Mouse (Mus musculus) layer of hippocampus, adult 18-20 months (tissue): ENCODE measurements at regions not wholly inside any gene's neighbourhood (a gene's known extent, or its start where the extent isn't known, plus 50 kb on each side); places are given as distances from the start of the nearest gene placed in this dataset.

ENCODE experiments used
- DNase-seq, 2 experiments: peaks; one replicate each; pipeline ENCODE4 v3.0.0; 2022; ENCODE audit warnings: low spot score in 2 of 2

- DNase-seq, result peak in 1 of 2 experiments; percentile 5
Measured at GRCm38 (mm10) chr12:58743800-58744199, 268.0 kb downstream of the Sec23a start.

GRCm38 (mm10) chr12:58728094-58728493 lies 283.7 kb downstream of the Sec23a start:
- DNase-seq, result no peak

GRCm38 (mm10) chr12:58727547-58727946 lies 284.3 kb downstream of the Sec23a start:
- DNase-seq, result no peak

GRCm38 (mm10) chr12:58717908-58718307 lies 293.9 kb downstream of the Sec23a start:
- DNase-seq, result no peak

- DNase-seq, result no peak
Measured at GRCm38 (mm10) chr12:58714207-58714606, 297.6 kb downstream of the Sec23a start.

- DNase-seq, result no peak
Measured at GRCm38 (mm10) chr12:58695680-58696079, 316.1 kb downstream of the Sec23a start.

GRCm38 (mm10) chr12:58669914-58670635 lies 341.7 kb downstream of the Sec23a start:
- no peak for DNase-seq

GRCm38 (mm10) chr12:58654530-58655056 lies 357.2 kb downstream of the Sec23a start:
- peak in 1 of 2 experiments; percentile 29 for DNase-seq

- peak; percentile 45 to 80 for DNase-seq
Measured at GRCm38 (mm10) chr12:58653751-58654150, 358.1 kb downstream of the Sec23a start.

- DNase-seq, result no peak
Measured at GRCm38 (mm10) chr12:58653222-58653621, 358.6 kb downstream of the Sec23a start.

GRCm38 (mm10) chr12:58652701-58653100 lies 359.1 kb downstream of the Sec23a start:
- no peak for DNase-seq

GRCm38 (mm10) chr12:58648322-58648721 lies 363.5 kb downstream of the Sec23a start:
- DNase-seq, result no peak

- no peak for DNase-seq
Measured at GRCm38 (mm10) chr12:58643843-58644242, 368.0 kb downstream of the Sec23a start.

GRCm38 (mm10) chr12:58639478-58639877 lies 370.4 kb upstream of the Clec14a start:
- no peak for DNase-seq

GRCm38 (mm10) chr12:58638260-58638659 lies 369.2 kb upstream of the Clec14a start:
- DNase-seq, result peak in 1 of 2 experiments; percentile 46

GRCm38 (mm10) chr12:58632529-58632928 lies 363.4 kb upstream of the Clec14a start:
- no peak for DNase-seq

GRCm38 (mm10) chr12:58628817-58629216 lies 359.7 kb upstream of the Clec14a start:
- no peak for DNase-seq

GRCm38 (mm10) chr12:58625144-58625543 lies 356.1 kb upstream of the Clec14a start:
- no peak for DNase-seq

- DNase-seq, result no peak
Measured at GRCm38 (mm10) chr12:58619508-58620310, 350.6 kb upstream of the Clec14a start.

- DNase-seq, result no peak
Measured at GRCm38 (mm10) chr12:58594781-58595180, 325.7 kb upstream of the Clec14a start.

- DNase-seq, result no peak
Measured at GRCm38 (mm10) chr12:58591480-58591829, 322.4 kb upstream of the Clec14a start.
